Mouse (Mus musculus) ES-Bruce4 (cell line): ENCODE results near the gene Lrrc42.

Experiments used
- CTCF ChIP-seq: IDR thresholded peaks from one replicate; pipeline ENCODE4 v1.8.1; 2011; ENCODE audit warnings: low read depth, low read length
- EP300 ChIP-seq: IDR thresholded peaks from 2 replicates; pipeline ENCODE4 v1.6.1; 2011; ENCODE audit warnings: low read depth, low read length; ENCODE audit not compliant: insufficient read depth
- POLR2A ChIP-seq: IDR thresholded peaks from one replicate; pipeline ENCODE4 v1.8.1; 2011; ENCODE audit warnings: low read length; ENCODE audit not compliant: insufficient read depth

DNA sequence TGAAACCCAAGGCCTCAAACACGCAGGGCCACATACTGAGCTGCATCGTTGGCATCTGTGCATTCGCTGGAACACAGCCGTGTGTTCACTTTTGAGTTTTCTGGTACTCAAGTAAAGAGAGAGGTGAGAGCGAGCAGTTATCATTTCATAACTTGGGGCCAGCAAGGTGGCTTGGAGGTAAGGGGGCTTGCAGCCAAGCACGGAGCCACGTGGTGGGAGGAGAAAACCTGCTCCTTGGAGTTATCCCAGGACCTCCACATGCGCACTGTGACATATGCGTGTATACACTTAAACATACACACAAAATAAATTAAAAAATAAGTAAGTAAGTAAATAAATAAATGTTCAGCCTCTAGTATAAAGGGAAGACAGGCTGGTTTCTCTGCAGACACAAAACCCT lies 48.9 kb upstream of the Lrrc42 start:
- TF ChIP-seq EP300 = no peak
- no peak for TF ChIP-seq CTCF
- TF ChIP-seq POLR2A = no peak
